Mouse (Mus musculus) midbrain, embryonic 12.5 days (tissue): ENCODE results near the gene Il25. TPM values are rescaled to one million over a fixed set of nuclear protein-coding genes. Genes with fewer than 3 reads are reported as not detected.

ENCODE experiments used
- ATAC-seq: fragments of 200-750 bp; cut with Nextera tagmentation; 2 replicates; pipeline ENCODE4 v1.8.0; 2017; ENCODE audit warnings: low read depth, moderate TSS enrichment, moderate library complexity; ENCODE audit not compliant: low FRiP score
- H3K27ac ChIP-seq: fragments of 300-500 bp; sonication (generic); replicated peaks from 2 replicates; pipeline ENCODE4 v1.5.1; 2016; ENCODE audit warnings: mild to moderate bottlenecking
- H3K27me3 ChIP-seq: fragments of 300-500 bp; sonication (generic); 2 replicates; pipeline ENCODE4 v1.6.1; 2016; ENCODE audit warnings: mild to moderate bottlenecking
- H3K36me3 ChIP-seq: fragments of 300-500 bp; sonication (generic); 2 replicates; pipeline ENCODE4 v1.6.1; 2016
- H3K4me1 ChIP-seq: fragments of 300-500 bp; sonication (generic); 2 replicates; pipeline ENCODE4 v1.6.1; 2016
- H3K4me2 ChIP-seq: fragments of 300-500 bp; sonication (generic); replicated peaks from 2 replicates; pipeline ENCODE4 v1.6.1; 2016; ENCODE audit warnings: mild to moderate bottlenecking, moderate library complexity
- H3K4me3 ChIP-seq: fragments of 300-500 bp; sonication (generic); 2 replicates; pipeline ENCODE4 v1.5.1; 2016; ENCODE audit warnings: mild to moderate bottlenecking
- H3K9ac ChIP-seq: fragments of 300-500 bp; sonication (generic); replicated peaks from 2 replicates; pipeline ENCODE4 v1.6.1; 2016; ENCODE audit warnings: mild to moderate bottlenecking, moderate library complexity
- H3K9me3 ChIP-seq: fragments of 300-500 bp; sonication (generic); 2 replicates; pipeline ENCODE4 v1.6.1; 2016; ENCODE audit warnings: mild to moderate bottlenecking
- WGBS: fragments of 180-500 bp; shearing (Covaris S2); methylation state at CpG from one replicate; pipeline ENCODE4 v1.1.7; 2016; 5-methylcytosine and 5-hydroxymethylcytosine counted together
- microRNA counts: library from miRNA; unstranded; fragments of <30 nt; microRNA quantifications from one replicate; lab custom pipeline; 2017
- microRNA-seq: library from miRNA; unstranded; fragments of <30 nt; microRNA quantifications from one replicate; pipeline ENCODE4, GENCODE M21; 2017
- polyA plus RNA-seq: library from polyadenylated mRNA; unstranded; fragments of >200 nt; fragmentation: Nextera tagmentation; extraction: Ambion mirVana; gene quantifications from 2 replicates; pipeline ENCODE4 v1.2.1, GENCODE M21; 2016

Gene Il25
- polyA plus RNA-seq, 1 experiment from 2014 or later = not detected

- Histone ChIP-seq H3K27ac (no peak within 1 kb of the TSS), H3K4me3 (no peak within 1 kb of the TSS), H3K36me3 (no peaks in the 10 kb centered on the region), H3K4me1 (peaks cover 10% of the 10 kb centered on the region), H3K27me3 (0 out of 2 replicates have a peak, but pooled peaks cover 4% of the 10 kb centered on the region), H3K9ac (no peak within 1 kb of the TSS), H3K9me3 (no peaks in the 10 kb centered on the region), H3K4me2 (no peak within 1 kb of the TSS)
- no peak for ATAC-seq
- 59% methylated on average over 1 of the region's 1 CpGs for WGBS
Observed at GRCm38 (mm10) chr14:54976633-54977032, 44.1 kb downstream of the Il25 start, which contains the start of gene Gm17428. Gene Gm17428, plus strand, starts transcription at chr14:54976933.

- Histone ChIP-seq H3K4me1 (peaks cover 10% of the 10 kb centered on the region), H3K36me3 (no peaks in the 10 kb centered on the region), H3K9ac (no peak overlapping the region), H3K27me3 (0 out of 2 replicates have a peak, but pooled peaks cover 4% of the 10 kb centered on the region), H3K27ac (no peak overlapping the region), H3K4me2 (no peak overlapping the region), H3K9me3 (no peaks in the 10 kb centered on the region), H3K4me3 (no peak overlapping the region)
- no peak for ATAC-seq
- 95% methylated on average over 8 of the region's 8 CpGs for WGBS
Observed at GRCm38 (mm10) chr14:54978664-54979063, 46.2 kb downstream of the Il25 start.

- no peaks in the 10 kb centered on the region for H3K4me1 ChIP-seq
- H3K4me2 ChIP-seq = no peak overlapping the region
- WGBS = 92% methylated on average over 7 of the region's 7 CpGs
- no peak for ATAC-seq
- H3K9me3 ChIP-seq = no peaks in the 10 kb centered on the region
- no peak overlapping the region for H3K4me3 ChIP-seq
- no peaks in the 10 kb centered on the region; the same call in 1 of the 2 replicates for H3K27me3 ChIP-seq
- no peaks in the 10 kb centered on the region for H3K36me3 ChIP-seq
- no peak overlapping the region for H3K9ac ChIP-seq
- no peak overlapping the region for H3K27ac ChIP-seq
Observed at GRCm38 (mm10) chr14:54981934-54982333, 49.4 kb downstream of the Il25 start.

MicroRNA genes within 50 kb of the gene (microRNA counts, 519-probe panel; counts per million panel counts)
- not detected for microRNA mmu-miR-208a (lab: Ali Mortazavi, UCI)
- not detected for microRNA mmu-miR-208b (lab: Ali Mortazavi, UCI)

Small RNA genes lying within 50 kb of the gene (microRNA-seq; reads per million reads assigned to microRNA genes)
- gene Mir208a = 6.3 reads per million, percentile 21 among the genes with 10 or more reads in this experiment
- gene Mir208b = 25.8 reads per million, percentile 36 among the genes with 10 or more reads in this experiment

Other genes starting within 250 kb of the Il25 start
- 84.9 and 89.0 TPM in 2 replicates for gene 1700123O20Rik, start 246.5 kb upstream of the Il25 start, polyA plus RNA-seq
- 176 and 178 TPM in 2 replicates for gene Acin1, start 245.8 kb upstream of the Il25 start, polyA plus RNA-seq
- 0.09 and 0.11 TPM in 2 replicates for gene Gm29776, start 233.9 kb upstream of the Il25 start, polyA plus RNA-seq
- gene Cebpe, start 220.5 kb upstream of the Il25 start, polyA plus RNA-seq = 0.38 TPM in 1 of 2 replicates, not detected in the other
- gene Slc7a8, start 150.7 kb upstream of the Il25 start, polyA plus RNA-seq = 2.9 and 3.3 TPM in 2 replicates
- gene Rnf212b, start 118.6 kb upstream of the Il25 start, polyA plus RNA-seq = not detected in 2 replicates
- 16.4 and 18.6 TPM in 2 replicates for gene Homez, start 61.7 kb upstream of the Il25 start, polyA plus RNA-seq
- gene Ppp1r3e, start 55.1 kb upstream of the Il25 start, polyA plus RNA-seq = 0.80 and 1.6 TPM in 2 replicates
- 2.7 and 3.7 TPM in 2 replicates for gene Bcl2l2, start 49.3 kb upstream of the Il25 start, polyA plus RNA-seq
- 0.22 TPM in 1 of 2 replicates, not detected in the other for gene Gm20521, start 49.3 kb upstream of the Il25 start, polyA plus RNA-seq
- gene Pabpn1, start 40.2 kb upstream of the Il25 start, polyA plus RNA-seq = 199 and 238 TPM in 2 replicates
- gene Slc22a17, start 19.6 kb upstream of the Il25 start, polyA plus RNA-seq = 110 and 125 TPM in 2 replicates
- gene Efs, start 6.6 kb upstream of the Il25 start, polyA plus RNA-seq = 36.0 and 38.6 TPM in 2 replicates
- 1.2 and 2.2 TPM in 2 replicates for gene Cmtm5, start 3.6 kb downstream of the Il25 start, polyA plus RNA-seq
- gene Myh6, start 34.2 kb downstream of the Il25 start, polyA plus RNA-seq = 0.99 and 1.1 TPM in 2 replicates
- gene Gm17428, start 44.2 kb downstream of the Il25 start, polyA plus RNA-seq = not detected in 2 replicates
- 2.3 and 4.1 TPM in 2 replicates for gene Myh7, start 61.9 kb downstream of the Il25 start, polyA plus RNA-seq
- 65.7 and 69.6 TPM in 2 replicates for gene Ngdn, start 82.8 kb downstream of the Il25 start, polyA plus RNA-seq
- 26.2 and 30.2 TPM in 2 replicates for gene Zfhx2, start 159.6 kb downstream of the Il25 start, polyA plus RNA-seq
- gene Thtpa, start 162.1 kb downstream of the Il25 start, polyA plus RNA-seq = 26.6 and 27.3 TPM in 2 replicates
- gene Ap1g2, start 173.9 kb downstream of the Il25 start, polyA plus RNA-seq = 8.2 and 10.9 TPM in 2 replicates
- gene Jph4, start 184.2 kb downstream of the Il25 start, polyA plus RNA-seq = 7.2 and 9.9 TPM in 2 replicates